Mouse (Mus musculus) R1 (cell line): ENCODE measurements at regions not wholly inside any gene's neighbourhood (a gene's known extent, or its start where the extent isn't known, plus 50 kb on each side); places are given as distances from the start of the nearest gene placed in this dataset.

Experiments
- DNase-seq: peaks from one replicate; pipeline ENCODE4 v3.0.0-alpha.2; 2018; ENCODE audit warnings: low read depth, low spot score

DNA sequence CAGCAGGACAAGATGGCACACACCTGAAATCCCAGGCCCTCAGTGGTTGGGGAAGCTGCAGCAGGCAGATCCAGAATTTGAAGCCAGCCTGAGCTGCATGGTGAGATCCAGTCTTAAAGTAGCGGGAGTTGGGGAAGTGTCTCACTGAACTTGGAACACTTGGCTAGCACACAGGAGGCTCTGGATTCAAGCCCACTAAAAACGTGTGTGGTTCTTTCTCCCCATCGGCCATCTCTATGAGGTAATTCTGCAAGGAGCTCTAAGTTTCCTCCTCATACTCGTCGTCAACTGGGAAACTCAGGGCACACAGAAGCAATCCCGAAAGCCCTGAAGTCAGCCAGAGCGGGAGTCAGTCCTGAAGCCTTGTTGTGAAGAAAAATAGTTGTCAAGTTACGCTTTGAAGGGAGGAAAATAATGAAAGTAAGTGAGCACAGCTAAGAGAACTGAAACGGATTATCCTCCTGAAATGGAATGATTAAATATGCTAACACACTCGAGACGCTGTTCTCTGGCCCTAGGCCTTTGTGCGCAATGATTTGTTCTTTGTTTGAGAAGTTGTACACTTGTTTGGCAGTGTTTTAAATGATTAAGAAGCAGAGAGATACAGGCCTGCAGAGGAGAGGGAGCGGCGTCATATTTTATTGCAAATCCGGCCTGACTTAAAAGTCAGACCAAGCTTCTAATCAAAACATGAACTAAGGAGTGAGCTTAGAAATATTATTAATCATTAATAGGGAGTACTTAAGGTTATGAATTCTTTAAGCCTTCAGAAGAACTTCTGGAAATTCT is 69.0 kb upstream of the Ercc4 start:
- DNase-seq: no peak

DNA sequence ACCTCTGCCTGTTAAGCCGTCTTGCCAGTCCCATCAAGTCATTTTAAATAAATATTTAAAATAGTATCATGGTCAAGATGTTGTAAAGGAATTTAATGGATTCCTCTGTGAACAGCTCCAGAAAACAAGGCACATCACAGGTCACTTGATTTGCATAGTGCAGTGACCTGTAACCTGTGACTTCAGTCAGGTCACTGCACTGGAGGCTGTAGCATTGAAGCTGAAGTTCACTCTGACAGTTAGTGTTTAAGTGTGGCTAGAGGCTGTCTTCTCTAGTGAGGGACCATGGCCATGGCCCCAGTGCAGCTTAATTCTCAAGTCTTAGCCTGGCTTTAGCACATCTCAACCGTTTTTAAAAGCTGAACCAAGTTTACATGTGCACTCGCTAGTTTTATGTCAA is 68.1 kb upstream of the Ercc4 start:
- DNase-seq: no peak

DNA sequence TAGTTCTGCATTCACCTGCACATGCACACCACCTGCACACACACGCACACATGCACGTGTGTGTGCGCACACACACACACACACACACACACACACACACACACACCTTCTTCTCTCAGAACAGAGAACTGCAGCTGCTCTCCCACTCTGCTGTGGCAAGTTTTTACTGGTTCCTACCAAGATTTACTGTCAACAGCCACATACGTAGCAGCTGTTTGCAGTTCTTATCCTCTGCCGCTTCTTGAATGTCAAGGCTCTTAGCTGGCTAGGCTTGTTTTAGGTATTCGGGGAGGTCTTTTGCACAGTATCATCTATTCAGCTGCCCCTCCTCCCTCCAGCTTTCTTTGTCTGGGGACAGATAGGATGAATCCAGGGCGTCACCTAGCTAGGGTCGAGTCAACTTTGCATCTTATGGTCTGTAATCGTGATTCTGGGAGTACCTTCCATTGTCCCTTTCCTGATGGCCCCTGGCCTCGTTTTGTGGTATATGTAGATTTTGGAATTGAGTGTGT is 64.3 kb upstream of the Ercc4 start:
- DNase-seq: peak; percentile 14

DNA sequence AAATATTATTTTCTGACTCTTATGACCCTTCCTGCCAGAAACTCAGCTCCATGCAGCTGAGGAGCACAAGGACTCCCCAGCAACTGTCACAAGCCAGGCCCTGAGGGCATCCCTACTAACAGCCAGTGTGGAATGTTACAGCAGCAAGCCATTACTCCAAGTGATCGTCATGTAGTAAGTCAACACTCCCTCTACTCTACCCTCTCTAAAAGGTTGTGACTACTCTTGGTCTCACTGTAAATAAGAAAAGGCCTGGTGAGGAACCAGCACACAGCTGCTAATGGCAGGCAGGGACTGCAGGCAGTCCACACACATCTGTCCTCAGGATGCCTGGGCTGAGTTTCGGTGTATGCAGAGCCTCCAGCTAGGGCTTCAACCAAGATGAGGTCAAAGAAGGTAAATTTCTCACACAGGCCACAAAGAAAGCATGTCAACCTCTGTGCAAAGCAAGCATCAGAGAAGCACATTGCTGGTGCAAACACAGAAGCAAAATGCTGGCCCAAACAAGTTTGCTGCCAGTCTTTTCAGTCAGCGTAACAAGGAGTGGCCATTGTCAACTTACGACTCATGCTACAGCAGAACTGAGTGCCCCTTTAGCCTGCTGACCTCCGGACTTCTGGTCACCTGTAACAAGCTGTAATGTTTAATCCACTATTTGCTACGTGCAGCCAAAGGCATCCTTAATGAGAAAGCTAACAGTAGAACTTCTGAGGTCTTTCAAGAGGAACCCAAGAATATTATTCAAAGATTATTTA is 62.9 kb upstream of the Ercc4 start:
- no peak for DNase-seq

DNA sequence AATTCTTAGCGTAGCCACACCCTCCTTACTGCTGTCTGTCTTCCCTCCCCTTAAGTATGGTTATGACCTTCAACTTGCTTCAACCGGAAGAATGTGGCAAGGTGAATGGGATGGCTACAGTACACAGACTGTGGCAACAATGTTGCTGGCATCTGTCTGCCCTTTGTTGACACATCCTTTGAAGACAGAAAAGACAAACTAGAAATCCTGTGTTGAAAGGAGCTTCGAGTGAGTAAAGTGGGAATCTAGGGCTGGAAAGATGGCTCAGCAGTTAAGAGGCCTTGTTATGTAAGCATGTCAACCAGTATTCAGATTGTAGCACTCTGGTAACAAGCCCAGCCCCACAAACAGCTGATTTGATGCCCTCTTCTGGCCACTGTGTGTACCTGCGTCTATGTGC is 60.2 kb upstream of the Ercc4 start:
- DNase-seq: peak; percentile 52

DNA sequence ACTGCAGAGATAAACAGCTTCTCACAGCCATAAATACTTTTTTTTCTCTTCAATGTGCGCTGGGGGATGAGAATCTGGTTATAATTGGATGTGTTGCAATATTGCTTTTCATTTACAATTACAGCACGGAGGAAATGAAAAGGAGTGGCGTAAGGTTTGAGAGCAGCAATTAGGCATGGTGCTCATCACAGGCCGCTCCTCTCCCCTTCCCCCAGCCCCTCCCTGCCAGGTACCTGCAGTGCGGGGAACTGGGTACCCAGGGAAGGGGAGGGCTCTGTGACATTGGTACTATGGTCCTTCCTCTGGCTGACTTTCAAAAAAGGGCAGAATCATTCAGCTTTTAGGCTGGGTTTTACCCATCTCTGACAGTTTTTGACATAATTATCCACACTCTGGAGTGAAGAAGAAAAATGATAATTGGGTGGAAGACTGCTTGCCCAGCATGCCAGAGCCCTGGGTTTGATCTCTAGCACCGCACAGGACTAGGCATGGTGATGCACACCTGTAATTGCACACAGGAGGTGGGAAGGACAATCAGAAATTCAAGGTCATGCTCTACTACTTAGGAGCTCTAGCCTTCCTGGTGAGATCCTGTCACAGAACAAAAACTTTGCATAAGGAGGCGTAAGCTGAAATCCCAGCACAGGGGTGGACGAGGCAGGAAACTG is 59.1 kb upstream of the Ercc4 start:
- no peak for DNase-seq

DNA sequence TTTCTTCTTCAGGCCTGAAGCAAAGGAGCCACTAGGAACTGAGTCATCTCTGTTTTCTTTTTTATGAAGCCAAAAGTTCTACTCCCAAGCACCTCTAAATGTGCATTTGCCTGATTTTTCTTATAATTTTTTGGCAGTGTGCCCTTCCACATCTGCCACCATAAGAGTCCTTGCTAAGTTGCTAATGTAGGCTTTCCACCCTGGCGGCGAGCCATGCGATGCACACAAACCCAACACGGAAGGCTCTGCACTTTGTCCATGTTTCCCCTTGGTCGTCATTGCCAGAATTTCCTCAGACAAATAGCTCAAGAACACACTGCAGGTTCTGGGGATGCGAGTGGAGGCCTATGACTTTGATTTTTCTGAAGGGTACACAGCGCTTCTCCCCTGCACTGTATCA is 54.5 kb upstream of the Ercc4 start:
- no peak for DNase-seq
